Mouse (Mus musculus): ENCODE measurements around the gene Rfc2. TPM values are rescaled to one million over a fixed set of nuclear protein-coding genes. Genes with fewer than 3 reads are reported as not detected.

Rfc2 gene
- polyA plus RNA-seq, 1 experiment from 2014 or later, result 226 TPM

DNA sequence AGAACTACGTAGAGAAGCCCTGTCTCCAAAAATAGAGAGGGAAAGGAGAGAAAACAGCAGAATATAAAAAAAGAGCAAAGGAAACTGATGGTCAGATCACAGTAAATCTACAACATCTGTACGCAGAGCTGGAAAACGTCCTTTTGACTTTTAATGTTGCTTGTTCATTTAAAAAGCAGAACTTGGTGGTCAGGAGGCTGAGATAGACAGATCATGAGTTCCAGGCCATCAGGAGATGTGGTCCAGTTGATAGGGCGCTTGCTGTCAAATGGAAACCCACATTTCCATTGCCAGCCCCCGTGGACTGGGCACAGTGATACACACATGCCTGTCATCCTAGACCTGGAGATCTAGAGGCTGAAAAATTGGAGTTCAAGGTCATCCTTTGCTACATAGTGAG is 3.6 kb downstream of the Rfc2 start:
- H3K9me3 ChIP-seq, result no peaks in the 10 kb centered on the region
- H3K9ac ChIP-seq, result no peak overlapping the region; the same call in 1 of the 2 replicates
- ATAC-seq (ENCODE audit: insufficient number of reproducible peaks, low FRiP score, low TSS enrichment, low read depth), result no peak
- no peak overlapping the region for H3K27ac ChIP-seq
- no peak overlapping the region for H3K4me3 ChIP-seq
- no peak overlapping the region for H3K4me2 ChIP-seq
- 91% methylated on average over 5 of the region's 5 CpGs for WGBS
- peaks cover 11% of the 10 kb centered on the region for H3K4me1 ChIP-seq
- no peaks in the 10 kb centered on the region for H3K27me3 ChIP-seq
- peaks cover 26% of the 10 kb centered on the region for H3K36me3 ChIP-seq

DNA sequence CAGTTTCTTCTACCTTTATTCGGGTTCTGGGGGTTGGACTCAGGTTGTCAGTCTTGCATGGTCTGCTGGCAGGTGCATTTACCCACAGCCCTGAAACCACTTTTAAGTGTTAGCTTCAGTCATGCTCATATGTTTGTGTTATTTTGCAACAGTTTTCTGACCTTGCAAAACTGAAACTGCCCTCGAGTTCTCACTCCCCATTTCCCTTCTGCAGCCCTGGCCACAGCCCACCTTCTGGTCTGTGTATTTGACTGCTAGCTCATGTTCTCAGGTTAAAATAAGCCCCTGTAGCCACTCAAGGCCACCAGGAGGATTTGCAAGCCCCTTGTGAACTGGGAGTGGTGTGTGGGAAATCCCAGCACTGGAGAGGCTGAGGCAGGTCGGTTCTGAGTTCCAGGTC is 8.7 kb downstream of the Rfc2 start:
- Histone ChIP-seq H3K9me3 (no peaks in the 10 kb centered on the region), H3K9ac (no peak overlapping the region), H3K4me2 (no peak overlapping the region), H3K4me3 (no peak overlapping the region), H3K27ac (no peak overlapping the region), H3K27me3 (no peaks in the 10 kb centered on the region), H3K36me3 (peaks cover 75% of the 10 kb centered on the region), H3K4me1 (no peaks in the 10 kb centered on the region)
- WGBS, result 89% methylated on average over 3 of the region's 3 CpGs
- no peak for ATAC-seq (ENCODE audit: insufficient number of reproducible peaks, low FRiP score, low TSS enrichment, low read depth)

DNA sequence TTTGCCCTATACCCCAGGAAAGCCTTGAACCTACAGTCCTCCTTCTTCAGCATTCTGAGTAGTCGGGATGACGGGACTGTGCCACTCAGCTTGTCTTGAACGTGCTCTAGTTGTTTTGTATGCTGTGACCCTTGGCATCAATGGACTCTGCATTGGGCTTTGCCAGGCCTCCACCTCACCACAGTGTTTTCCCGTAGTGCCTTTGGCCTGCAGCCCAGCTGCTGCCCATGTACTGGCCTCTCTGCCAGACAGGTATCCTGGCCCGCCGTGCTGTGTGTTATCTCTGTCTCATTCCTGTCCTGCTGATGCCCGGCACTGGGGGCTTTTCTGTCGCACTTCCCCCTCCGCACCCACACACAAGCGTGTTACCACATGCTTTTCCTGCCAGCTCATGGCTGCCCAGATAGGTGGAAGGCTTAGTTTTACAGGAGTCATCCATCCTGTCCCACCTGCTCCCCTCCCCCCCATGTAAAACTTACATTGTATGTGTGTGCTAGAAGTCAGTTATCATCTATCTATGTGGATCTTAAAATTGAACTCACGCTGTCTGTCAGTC is 10.9 kb downstream of the Rfc2 start:
- ATAC-seq (ENCODE audit: insufficient number of reproducible peaks, low FRiP score, low TSS enrichment, low read depth), result no peak
- WGBS, result 86% methylated on average over 11 of the region's 11 CpGs

DNA sequence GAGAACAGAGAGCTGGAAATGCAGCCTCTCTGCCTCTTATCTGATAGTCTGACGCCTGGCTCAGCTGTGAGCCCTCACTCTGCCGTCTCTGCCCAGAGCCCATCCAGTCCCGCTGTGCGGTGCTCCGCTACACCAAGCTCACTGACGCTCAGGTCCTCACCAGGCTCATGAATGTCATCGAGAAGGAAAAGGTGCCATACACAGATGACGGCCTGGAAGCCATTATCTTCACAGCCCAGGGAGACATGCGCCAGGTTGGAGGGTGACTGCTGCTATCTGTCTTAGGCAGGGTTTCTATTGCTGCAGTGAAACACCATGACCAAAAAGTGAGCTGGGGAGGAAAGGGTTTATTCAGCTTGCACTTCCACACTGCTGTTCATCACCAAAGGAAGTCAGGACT is 11.9 kb downstream of the Rfc2 start:
- H3K27me3 ChIP-seq, result no peaks in the 10 kb centered on the region
- peaks cover 93% of the 10 kb centered on the region for H3K36me3 ChIP-seq
- ATAC-seq (ENCODE audit: insufficient number of reproducible peaks, low FRiP score, low TSS enrichment, low read depth), result no peak
- H3K4me2 ChIP-seq, result no peak overlapping the region
- H3K9ac ChIP-seq, result no peak overlapping the region
- H3K4me3 ChIP-seq, result no peak overlapping the region
- no peaks in the 10 kb centered on the region for H3K9me3 ChIP-seq
- H3K4me1 ChIP-seq, result no peaks in the 10 kb centered on the region
- WGBS, result 88% methylated on average over 9 of the region's 9 CpGs
- no peak overlapping the region for H3K27ac ChIP-seq

More for the DNA sequence above, 10.9 kb downstream of the Rfc2 start:
- no peak overlapping the region for H3K4me3 ChIP-seq
- H3K9me3 ChIP-seq, result no peaks in the 10 kb centered on the region
- H3K4me2 ChIP-seq, result no peak overlapping the region
- no peaks in the 10 kb centered on the region for H3K27me3 ChIP-seq
- H3K9ac ChIP-seq, result no peak overlapping the region
- H3K36me3 ChIP-seq, result peaks cover 89% of the 10 kb centered on the region
- no peaks in the 10 kb centered on the region for H3K4me1 ChIP-seq
- no peak overlapping the region for H3K27ac ChIP-seq

DNA sequence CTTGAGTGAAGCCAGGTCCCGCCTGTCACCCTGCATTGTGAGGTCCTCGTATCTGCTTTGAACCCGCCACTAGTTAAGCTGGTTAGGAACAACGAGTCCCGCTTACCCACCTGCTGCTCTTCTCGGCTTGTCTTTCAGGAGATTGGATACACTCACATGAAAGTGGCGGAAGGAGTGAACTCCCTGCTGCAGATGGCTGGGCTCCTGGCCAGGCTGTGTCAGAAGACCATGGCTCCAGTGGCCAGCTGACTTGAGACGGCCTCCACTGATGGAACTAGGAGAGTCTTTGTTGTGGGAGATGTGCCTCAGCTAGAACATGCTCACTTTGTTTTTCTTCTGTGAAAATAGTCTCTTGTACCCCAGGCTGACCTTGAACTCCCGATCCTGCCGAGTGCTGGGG is 16.5 kb downstream of the Rfc2 start:
- 0 out of 2 replicates have a peak, but pooled peaks cover 5% of the 10 kb centered on the region for H3K4me1 ChIP-seq
- H3K9me3 ChIP-seq, result no peaks in the 10 kb centered on the region
- H3K4me2 ChIP-seq, result no peak overlapping the region
- no peak overlapping the region for H3K9ac ChIP-seq
- H3K27me3 ChIP-seq, result no peaks in the 10 kb centered on the region
- peaks cover 70% of the 10 kb centered on the region for H3K36me3 ChIP-seq
- WGBS, result 82% methylated on average over 10 of the region's 10 CpGs
- no peak for ATAC-seq (ENCODE audit: insufficient number of reproducible peaks, low FRiP score, low TSS enrichment, low read depth)
- H3K4me3 ChIP-seq, result no peak overlapping the region
- no peak overlapping the region for H3K27ac ChIP-seq

DNA sequence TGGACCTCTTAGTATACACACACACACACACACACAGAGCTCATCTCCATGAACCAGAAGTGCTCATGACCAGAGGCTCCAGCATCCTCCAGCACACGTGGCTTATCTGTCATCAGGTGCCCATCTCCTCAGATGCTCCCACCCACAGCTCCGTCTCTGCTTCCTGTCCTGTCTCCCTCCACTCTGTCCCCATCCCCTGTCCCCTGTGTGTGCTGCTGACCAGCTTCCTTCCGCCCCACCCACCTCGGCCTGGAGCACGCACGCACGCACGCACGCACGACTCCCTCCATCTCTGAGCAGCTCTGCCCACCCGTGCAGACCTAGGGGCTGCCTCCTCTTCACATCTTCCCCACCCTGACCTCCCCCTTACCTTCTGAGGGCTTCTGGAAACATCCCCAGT is 23.2 kb downstream of the Rfc2 start:
- Histone ChIP-seq H3K9ac (no peak overlapping the region), H3K36me3 (peaks cover 6% of the 10 kb centered on the region), H3K9me3 (no peaks in the 10 kb centered on the region), H3K27ac (no peak overlapping the region), H3K27me3 (no peaks in the 10 kb centered on the region), H3K4me3 (no peak overlapping the region), H3K4me2 (no peak overlapping the region), H3K4me1 (peaks cover 8% of the 10 kb centered on the region; the same call in 1 of the 2 replicates)
- ATAC-seq (ENCODE audit: insufficient number of reproducible peaks, low FRiP score, low TSS enrichment, low read depth), result no peak
- 84% methylated on average over 11 of the region's 11 CpGs for WGBS

DNA sequence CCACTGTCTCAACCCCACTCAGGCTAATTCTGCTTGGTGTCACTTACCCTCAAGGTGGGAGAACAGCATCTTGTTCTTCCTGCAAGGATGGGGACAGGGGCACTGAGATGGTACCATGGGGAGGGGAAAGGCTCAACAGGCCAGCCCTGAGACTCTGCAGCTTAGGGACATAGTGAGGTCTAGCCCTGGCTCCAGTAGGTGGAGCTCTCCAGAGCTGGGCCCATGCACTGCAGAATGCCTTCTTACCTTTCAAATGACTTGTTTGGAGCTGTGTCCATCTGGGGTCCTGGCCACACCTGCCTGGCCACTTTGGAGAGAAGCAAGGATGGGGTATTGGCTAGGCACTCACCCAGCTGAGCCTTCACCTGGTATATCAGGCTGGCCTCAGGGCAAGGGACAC is 25.1 kb downstream of the Rfc2 start:
- peaks cover 3% of the 10 kb centered on the region; the same call in 1 of the 2 replicates for H3K4me1 ChIP-seq
- ATAC-seq (ENCODE audit: insufficient number of reproducible peaks, low FRiP score, low TSS enrichment, low read depth), result no peak
- H3K4me2 ChIP-seq, result no peak overlapping the region
- H3K9ac ChIP-seq, result no peak overlapping the region
- H3K36me3 ChIP-seq, result no peaks in the 10 kb centered on the region
- H3K27ac ChIP-seq, result no peak overlapping the region
- H3K4me3 ChIP-seq, result no peak overlapping the region
- H3K9me3 ChIP-seq, result no peaks in the 10 kb centered on the region
- no peaks in the 10 kb centered on the region for H3K27me3 ChIP-seq

DNA sequence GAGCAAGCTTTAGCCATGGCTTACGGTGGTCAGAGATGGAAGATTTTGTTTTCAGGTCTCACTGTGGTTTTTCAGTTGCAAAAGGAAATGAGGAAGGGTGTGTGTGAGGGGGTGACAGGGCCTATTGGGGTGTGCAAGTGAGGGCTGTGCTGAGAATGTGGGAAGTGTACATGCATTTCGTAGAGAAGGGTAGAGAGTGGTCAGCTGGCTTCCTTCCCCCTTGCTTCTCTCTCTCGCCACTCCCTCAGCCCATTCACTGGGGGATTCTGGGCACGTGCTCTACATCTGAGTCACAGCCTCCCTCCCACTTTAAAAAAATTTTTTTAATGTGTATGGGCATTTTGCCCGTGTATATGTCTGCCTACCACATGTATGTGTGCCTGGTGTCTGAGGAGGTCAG is 26.0 kb downstream of the Rfc2 start:
- Histone ChIP-seq H3K9me3 (no peaks in the 10 kb centered on the region), H3K36me3 (no peaks in the 10 kb centered on the region), H3K4me2 (no peak overlapping the region), H3K4me1 (peaks cover 4% of the 10 kb centered on the region; the same call in 1 of the 2 replicates), H3K27me3 (no peaks in the 10 kb centered on the region), H3K27ac (no peak overlapping the region), H3K9ac (no peak overlapping the region), H3K4me3 (no peak overlapping the region)
- ATAC-seq (ENCODE audit: insufficient number of reproducible peaks, low FRiP score, low TSS enrichment, low read depth), result no peak
- 45% methylated on average over 5 of the region's 5 CpGs for WGBS

DNA sequence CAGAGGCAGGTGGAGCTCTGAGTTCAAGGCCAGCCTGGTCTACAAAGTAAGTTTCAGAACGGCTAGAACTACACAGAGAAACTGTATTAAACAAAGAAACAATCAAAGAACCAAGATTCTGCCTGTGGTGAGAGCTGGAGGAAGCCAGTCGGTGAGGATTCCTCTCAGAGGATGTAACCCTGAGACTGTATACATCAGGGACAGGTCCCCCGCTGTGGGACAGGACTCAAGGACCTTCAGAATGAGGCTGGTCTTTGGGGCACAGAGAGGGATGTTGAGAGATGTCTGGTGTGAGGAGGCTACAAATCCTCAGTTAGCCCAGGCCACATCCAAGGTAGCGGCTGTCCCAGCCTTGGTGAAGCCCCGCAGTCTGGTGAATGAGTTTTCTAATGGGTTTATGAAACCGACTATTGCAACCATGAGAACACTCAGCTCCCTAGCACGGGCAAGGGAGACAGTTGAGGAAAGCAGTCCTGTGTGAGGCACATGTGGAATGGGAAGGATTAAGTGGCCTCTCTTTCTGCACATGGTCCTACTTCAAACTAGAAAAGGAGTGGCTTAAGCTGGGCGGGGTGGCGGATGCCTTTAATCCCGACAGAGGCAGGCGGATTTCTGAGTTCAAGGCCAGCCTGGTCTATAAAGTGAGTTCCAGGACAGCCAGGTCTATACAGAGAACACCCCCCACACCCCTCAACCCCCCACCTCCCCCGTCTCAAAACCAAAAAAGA is 28.9 kb downstream of the Rfc2 start:
- peaks cover 8% of the 10 kb centered on the region; the same call in 1 of the 2 replicates for H3K4me1 ChIP-seq
- WGBS, result 80% methylated on average over 12 of the region's 12 CpGs
- no peak overlapping the region for H3K4me3 ChIP-seq
- no peaks in the 10 kb centered on the region; the same call in 1 of the 2 replicates for H3K36me3 ChIP-seq
- no peak overlapping the region for H3K4me2 ChIP-seq
- H3K9ac ChIP-seq, result no peak overlapping the region
- H3K27me3 ChIP-seq, result no peaks in the 10 kb centered on the region
- no peaks in the 10 kb centered on the region for H3K9me3 ChIP-seq
- ATAC-seq (ENCODE audit: insufficient number of reproducible peaks, low FRiP score, low TSS enrichment, low read depth), result no peak
- H3K27ac ChIP-seq, result no peak overlapping the region

DNA sequence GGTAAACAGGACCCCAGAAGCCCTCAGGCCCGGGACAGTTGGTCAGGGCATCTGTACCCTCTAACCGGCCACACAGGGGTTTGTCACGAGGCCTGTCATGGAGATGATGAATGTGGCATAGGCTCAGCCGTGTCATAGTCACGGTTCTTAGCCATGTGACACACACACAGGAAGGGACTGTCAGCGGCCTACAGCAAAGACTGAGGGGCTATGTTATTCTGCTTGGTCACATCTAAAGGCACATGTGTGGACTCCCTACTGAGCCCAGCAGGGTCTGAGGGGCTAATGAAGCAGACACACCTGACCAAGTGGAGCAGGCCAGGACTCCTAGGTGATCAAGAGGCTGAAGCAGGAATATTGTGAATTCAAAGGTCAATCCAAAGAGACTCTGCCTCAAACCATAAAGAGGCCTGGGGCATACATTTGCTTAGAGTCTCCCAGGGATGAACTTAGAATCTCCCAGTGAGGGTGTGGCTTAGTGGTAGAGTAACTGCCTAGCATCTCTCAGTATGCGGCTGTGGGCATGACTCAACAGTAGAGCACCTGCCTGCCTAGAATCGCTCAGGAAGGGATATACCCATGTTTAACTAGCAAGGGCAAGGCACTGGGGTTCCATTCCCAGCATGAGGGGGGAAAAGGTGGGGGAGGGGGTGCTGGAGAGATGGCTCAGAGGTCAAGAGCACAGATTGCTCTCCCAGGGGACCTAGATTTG is 30.8 kb downstream of the Rfc2 start:
- ATAC-seq (ENCODE audit: insufficient number of reproducible peaks, low FRiP score, low TSS enrichment, low read depth), result no peak
- Histone ChIP-seq H3K36me3 (no peaks in the 10 kb centered on the region; the same call in none of the 2 replicates), H3K9ac (no peak overlapping the region), H3K4me1 (peaks cover 8% of the 10 kb centered on the region; the same call in 1 of the 2 replicates), H3K4me2 (no peak overlapping the region), H3K27me3 (no peaks in the 10 kb centered on the region), H3K4me3 (no peak overlapping the region), H3K9me3 (no peaks in the 10 kb centered on the region), H3K27ac (no peak overlapping the region)
- 57% methylated on average over 8 of the region's 8 CpGs for WGBS

DNA sequence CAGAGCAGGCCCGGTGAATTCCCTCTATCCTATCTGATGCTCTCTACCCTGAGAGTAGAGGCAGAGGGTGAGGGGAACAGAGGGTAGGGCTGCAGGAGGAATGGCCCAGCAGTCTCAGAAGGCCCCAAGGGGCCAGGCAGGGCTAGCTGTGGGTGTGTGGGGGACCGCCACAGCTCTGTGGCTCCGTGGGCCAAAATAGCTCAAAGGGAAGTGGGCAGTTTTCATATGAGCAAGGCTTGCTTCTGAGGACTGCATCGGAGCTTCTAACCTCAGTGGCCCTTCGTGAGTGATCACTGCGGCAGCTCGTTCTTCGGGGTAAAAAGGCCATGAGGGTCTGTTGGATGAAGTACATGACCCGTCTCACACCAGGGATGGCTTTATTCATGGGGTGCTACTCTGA is 32.6 kb downstream of the Rfc2 start:
- no peak overlapping the region for H3K4me3 ChIP-seq
- no peak overlapping the region for H3K9ac ChIP-seq
- ATAC-seq (ENCODE audit: insufficient number of reproducible peaks, low FRiP score, low TSS enrichment, low read depth), result no peak
- peaks cover 5% of the 10 kb centered on the region; the same call in 1 of the 2 replicates for H3K4me1 ChIP-seq
- WGBS, result 87% methylated on average over 9 of the region's 9 CpGs
- H3K4me2 ChIP-seq, result no peak overlapping the region
- H3K36me3 ChIP-seq, result peaks cover 13% of the 10 kb centered on the region
- H3K27me3 ChIP-seq, result no peaks in the 10 kb centered on the region
- no peaks in the 10 kb centered on the region for H3K9me3 ChIP-seq
- H3K27ac ChIP-seq, result no peak overlapping the region

DNA sequence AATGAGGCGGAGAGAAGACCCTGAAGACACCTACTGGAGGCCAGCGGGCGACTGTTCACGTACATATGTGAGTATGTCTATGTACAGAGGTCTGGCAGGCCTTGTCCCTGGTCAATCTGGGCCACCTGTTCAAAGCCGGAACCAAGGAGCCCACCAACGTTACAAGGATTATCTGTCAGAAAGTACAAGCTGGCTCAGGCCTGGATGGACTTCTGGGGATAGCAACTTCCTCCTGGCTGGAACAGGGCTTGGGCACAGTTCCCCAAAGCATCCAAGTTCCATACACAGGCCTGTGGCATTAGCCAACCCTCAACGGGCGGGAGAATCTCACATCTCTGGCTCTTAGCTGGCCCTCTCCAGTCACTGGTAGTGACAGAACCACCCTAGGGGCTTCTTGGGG is 33.1 kb downstream of the Rfc2 start:
- Histone ChIP-seq H3K27me3 (no peaks in the 10 kb centered on the region), H3K9ac (no peak overlapping the region), H3K36me3 (peaks cover 19% of the 10 kb centered on the region), H3K9me3 (no peaks in the 10 kb centered on the region), H3K4me1 (peaks cover 5% of the 10 kb centered on the region; the same call in 1 of the 2 replicates), H3K27ac (no peak overlapping the region), H3K4me2 (no peak overlapping the region), H3K4me3 (no peak overlapping the region)
- WGBS, result 90% methylated on average over 8 of the region's 8 CpGs
- ATAC-seq (ENCODE audit: insufficient number of reproducible peaks, low FRiP score, low TSS enrichment, low read depth), result no peak

Data from limb, embryonic 15.5 days (tissue).